Mouse (Mus musculus): ENCODE measurements around the gene Ptprm. TPM values are rescaled to one million over a fixed set of nuclear protein-coding genes. Genes with fewer than 3 reads are reported as not detected.
A peak's percentile ranks its signal among the peaks of the same experiment; 100 is the strongest.

Gene Ptprm
- polyA plus RNA-seq, 1 experiment from 2014 or later = 12.6 TPM

DNA sequence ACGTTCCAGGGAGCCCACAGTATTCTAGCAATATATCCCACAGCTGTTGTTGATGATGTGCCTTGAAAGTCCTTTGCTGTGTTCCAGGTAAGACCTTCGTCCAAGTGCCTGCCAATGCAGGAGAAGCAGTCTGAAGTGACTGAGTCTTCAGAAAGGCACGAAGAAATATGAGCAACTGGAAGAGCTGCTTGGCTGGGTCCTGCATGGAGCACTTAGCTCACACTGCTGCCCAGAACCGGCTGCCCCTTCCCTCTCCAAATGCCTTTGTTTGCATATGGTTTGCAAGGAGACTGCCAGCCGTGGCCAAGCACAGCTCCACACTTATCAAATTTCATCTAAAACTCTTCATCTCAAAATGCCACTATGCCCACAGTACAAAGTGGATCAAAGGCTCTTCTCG, 337.8 kb downstream of the Ptprm start:
- no peak overlapping the region for H3K9ac ChIP-seq (replicated peaks)
- no peaks in the 10 kb centered on the region for H3K9me3 ChIP-seq
- no peak overlapping the region for H3K4me3 ChIP-seq (replicated peaks)
- ATAC-seq (ENCODE audit: insufficient number of reproducible peaks, insufficient read depth, low FRiP score, low TSS enrichment, low read depth) = no peak
- H3K27ac ChIP-seq = no peak overlapping the region
- H3K36me3 ChIP-seq = no peaks in the 10 kb centered on the region
- no peak overlapping the region for H3K4me2 ChIP-seq
- 67% methylated on average over 6 of the region's 6 CpGs for WGBS
- H3K4me1 ChIP-seq (replicated peaks) = 0 out of 2 replicates have a peak, but pooled peaks cover 6% of the 10 kb centered on the region
- H3K27me3 ChIP-seq = no peaks in the 10 kb centered on the region

- no peak overlapping the region for H3K4me2 ChIP-seq
- ATAC-seq (ENCODE audit: insufficient number of reproducible peaks, insufficient read depth, low FRiP score, low TSS enrichment, low read depth) = no peak
- H3K4me3 ChIP-seq (replicated peaks) = no peak overlapping the region
- H3K27me3 ChIP-seq = no peaks in the 10 kb centered on the region
- no peak overlapping the region for H3K9ac ChIP-seq (replicated peaks)
- 80% methylated on average over 6 of the region's 6 CpGs for WGBS
- no peaks in the 10 kb centered on the region for H3K9me3 ChIP-seq
- H3K27ac ChIP-seq = no peak overlapping the region
- H3K4me1 ChIP-seq (replicated peaks) = no peaks in the 10 kb centered on the region
- no peaks in the 10 kb centered on the region for H3K36me3 ChIP-seq
These were observed 341.0 kb downstream of the Ptprm start for GRCm38 (mm10) chr17:67013217-67013616.

DNA sequence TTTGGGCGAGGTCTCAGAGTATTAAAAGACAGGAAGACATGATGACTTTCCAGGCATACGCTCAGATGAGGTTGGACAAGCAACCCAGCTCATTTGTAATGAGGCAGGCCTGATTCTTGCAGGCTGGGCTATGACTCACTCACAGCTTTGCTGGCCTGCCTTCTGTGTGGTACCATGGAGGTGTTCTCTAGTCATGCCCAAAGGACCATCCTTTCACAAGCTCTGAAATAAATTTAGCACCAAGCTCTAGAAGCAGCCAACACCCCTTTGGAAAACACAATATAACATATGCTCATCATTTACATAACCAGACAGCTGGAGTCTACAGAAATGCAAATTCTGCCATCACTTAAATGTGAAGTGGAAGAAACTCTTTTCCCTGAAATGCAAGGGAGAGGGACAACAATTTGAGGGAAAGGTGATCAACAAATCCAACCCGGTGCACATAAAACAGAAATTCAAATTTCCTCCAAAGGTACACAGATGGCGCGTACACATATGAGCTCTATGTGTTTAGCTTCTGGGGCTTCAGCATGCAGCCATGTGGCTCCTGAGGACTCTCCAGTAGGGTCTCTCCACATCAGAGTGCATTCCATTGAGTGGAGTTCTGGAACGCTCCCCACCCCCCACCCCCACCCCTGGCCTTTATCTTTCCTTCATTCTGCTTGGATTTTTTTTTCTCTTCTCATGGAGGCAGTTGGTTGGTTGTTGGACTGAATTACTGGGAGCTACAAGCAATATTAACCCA, 342.2 kb downstream of the Ptprm start:
- Histone ChIP-seq H3K9me3 (no peaks in the 10 kb centered on the region), H3K4me1 (replicated peaks) (no peaks in the 10 kb centered on the region), H3K4me2 (no peak overlapping the region), H3K9ac (replicated peaks) (no peak overlapping the region), H3K4me3 (replicated peaks) (no peak overlapping the region), H3K27ac (no peak overlapping the region), H3K27me3 (no peaks in the 10 kb centered on the region), H3K36me3 (no peaks in the 10 kb centered on the region)
- 87% methylated on average over 6 of the region's 6 CpGs for WGBS
- no peak for ATAC-seq (ENCODE audit: insufficient number of reproducible peaks, insufficient read depth, low FRiP score, low TSS enrichment, low read depth)

GRCm38 (mm10) chr17:67010136-67010535, 344.1 kb downstream of the Ptprm start:
- Histone ChIP-seq H3K4me3 (replicated peaks) (no peak overlapping the region), H3K36me3 (no peaks in the 10 kb centered on the region), H3K9me3 (no peaks in the 10 kb centered on the region), H3K4me2 (no peak overlapping the region), H3K27ac (no peak overlapping the region), H3K9ac (replicated peaks) (no peak overlapping the region), H3K27me3 (no peaks in the 10 kb centered on the region), H3K4me1 (replicated peaks) (no peaks in the 10 kb centered on the region)
- 74% methylated on average over 4 of the region's 4 CpGs for WGBS
- ATAC-seq (ENCODE audit: insufficient number of reproducible peaks, insufficient read depth, low FRiP score, low TSS enrichment, low read depth) = no peak

- Histone ChIP-seq H3K27ac (no peak overlapping the region), H3K9me3 (no peaks in the 10 kb centered on the region), H3K4me3 (replicated peaks) (no peak overlapping the region), H3K36me3 (no peaks in the 10 kb centered on the region), H3K4me2 (no peak overlapping the region), H3K4me1 (replicated peaks) (no peaks in the 10 kb centered on the region), H3K27me3 (no peaks in the 10 kb centered on the region), H3K9ac (replicated peaks) (no peak overlapping the region)
- 92% methylated on average over 9 of the region's 9 CpGs for WGBS
- ATAC-seq (ENCODE audit: insufficient number of reproducible peaks, insufficient read depth, low FRiP score, low TSS enrichment, low read depth) = no peak
These were observed 346.1 kb downstream of the Ptprm start for GRCm38 (mm10) chr17:67008137-67008536.

- no peaks in the 10 kb centered on the region for H3K27me3 ChIP-seq
- no peak overlapping the region for H3K9ac ChIP-seq (replicated peaks)
- WGBS = 74% methylated on average over 14 of the region's 14 CpGs
- no peak overlapping the region for H3K27ac ChIP-seq
- H3K4me2 ChIP-seq = no peak overlapping the region
- H3K9me3 ChIP-seq = no peaks in the 10 kb centered on the region
- H3K4me1 ChIP-seq (replicated peaks) = no peaks in the 10 kb centered on the region
- H3K4me3 ChIP-seq (replicated peaks) = no peak overlapping the region
- no peaks in the 10 kb centered on the region for H3K36me3 ChIP-seq
- no peak for ATAC-seq (ENCODE audit: insufficient number of reproducible peaks, insufficient read depth, low FRiP score, low TSS enrichment, low read depth)
These were observed 347.4 kb downstream of the Ptprm start for GRCm38 (mm10) chr17:67006740-67007385.

- 48% methylated on average over 2 of the region's 2 CpGs for WGBS
- no peaks in the 10 kb centered on the region for H3K27me3 ChIP-seq
- ATAC-seq (ENCODE audit: insufficient number of reproducible peaks, insufficient read depth, low FRiP score, low TSS enrichment, low read depth) = no peak
- no peak overlapping the region for H3K27ac ChIP-seq
- peaks cover 11% of the 10 kb centered on the region for H3K9me3 ChIP-seq
- H3K4me3 ChIP-seq (replicated peaks) = no peak overlapping the region
- no peak overlapping the region for H3K4me2 ChIP-seq
- no peak overlapping the region for H3K9ac ChIP-seq (replicated peaks)
- H3K4me1 ChIP-seq (replicated peaks) = peaks cover 7% of the 10 kb centered on the region; the same call in 1 of the 2 replicates
- H3K36me3 ChIP-seq = no peaks in the 10 kb centered on the region
These were observed 357.4 kb downstream of the Ptprm start for GRCm38 (mm10) chr17:66996882-66997281.

- Histone ChIP-seq H3K4me3 (replicated peaks) (no peak overlapping the region), H3K4me2 (no peak overlapping the region), H3K9ac (replicated peaks) (no peak overlapping the region), H3K9me3 (peaks cover 11% of the 10 kb centered on the region), H3K36me3 (no peaks in the 10 kb centered on the region), H3K4me1 (replicated peaks) (peaks cover 7% of the 10 kb centered on the region; the same call in 1 of the 2 replicates), H3K27ac (no peak overlapping the region), H3K27me3 (no peaks in the 10 kb centered on the region)
- ATAC-seq (ENCODE audit: insufficient number of reproducible peaks, insufficient read depth, low FRiP score, low TSS enrichment, low read depth) = no peak
- WGBS = 90% methylated on average over 6 of the region's 6 CpGs
These were observed 358.2 kb downstream of the Ptprm start for GRCm38 (mm10) chr17:66996016-66996415.

- H3K4me3 ChIP-seq (replicated peaks) = no peak overlapping the region
These were observed 362.4 kb downstream of the Ptprm start for GRCm38 (mm10) chr17:66991815-66992214.

DNA sequence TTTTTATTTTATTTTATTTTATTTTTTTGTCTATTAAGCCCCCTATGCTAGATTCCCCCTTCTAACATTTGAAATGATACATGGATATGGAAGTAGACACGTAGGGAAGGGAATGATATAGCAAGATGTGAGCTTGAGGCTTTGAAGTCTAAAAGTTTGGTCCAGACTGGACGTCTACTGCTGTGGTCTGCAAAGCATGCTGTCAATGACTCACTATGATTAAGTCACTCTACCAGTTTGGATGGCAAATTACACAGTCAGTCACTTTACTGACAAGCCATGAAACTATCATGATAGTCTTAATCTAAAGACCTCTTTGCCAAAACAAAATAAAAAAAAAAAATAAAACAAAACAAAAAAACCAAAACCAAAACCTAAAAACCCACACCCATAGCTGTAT, 363.5 kb downstream of the Ptprm start:
- Histone ChIP-seq H3K4me3 (replicated peaks) (no peak overlapping the region), H3K4me1 (replicated peaks) (peaks cover 7% of the 10 kb centered on the region; the same call in 1 of the 2 replicates), H3K9me3 (no peaks in the 10 kb centered on the region), H3K27me3 (no peaks in the 10 kb centered on the region), H3K9ac (replicated peaks) (no peak overlapping the region), H3K36me3 (no peaks in the 10 kb centered on the region), H3K4me2 (no peak overlapping the region), H3K27ac (no peak overlapping the region)
- WGBS = 62% methylated on average over 2 of the region's 2 CpGs
- ATAC-seq (ENCODE audit: insufficient number of reproducible peaks, insufficient read depth, low FRiP score, low TSS enrichment, low read depth) = no peak

More at GRCm38 (mm10) chr17:66991815-66992214, 362.4 kb downstream of the Ptprm start:
- Histone ChIP-seq H3K4me2 (no peak overlapping the region), H3K9me3 (no peaks in the 10 kb centered on the region), H3K27me3 (no peaks in the 10 kb centered on the region), H3K4me1 (replicated peaks) (peaks cover 7% of the 10 kb centered on the region; the same call in 1 of the 2 replicates), H3K27ac (no peak overlapping the region), H3K9ac (replicated peaks) (no peak overlapping the region), H3K36me3 (no peaks in the 10 kb centered on the region)
- 85% methylated on average over 4 of the region's 4 CpGs for WGBS
- ATAC-seq (ENCODE audit: insufficient number of reproducible peaks, insufficient read depth, low FRiP score, low TSS enrichment, low read depth) = peak; percentile 59; the same call in 1 of the 2 replicates

DNA sequence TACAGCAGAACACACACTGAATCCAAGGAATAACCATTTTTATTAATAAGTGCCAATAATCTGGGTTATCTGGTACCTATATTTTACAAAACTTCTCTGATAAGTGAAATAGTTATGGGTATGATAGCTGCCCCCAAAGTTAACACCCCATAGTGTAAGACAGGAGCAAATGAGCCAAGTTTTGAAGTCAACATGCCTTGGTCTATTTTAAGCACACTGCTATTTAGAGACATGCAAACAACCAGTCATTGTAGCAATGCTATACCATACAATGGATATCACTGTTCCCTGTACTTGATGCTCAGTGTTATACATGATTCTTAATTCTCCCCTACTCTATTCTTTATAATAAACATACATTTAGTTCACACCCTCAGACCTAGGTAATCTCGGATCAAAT, 366.2 kb downstream of the Ptprm start:
- no peak overlapping the region for H3K27ac ChIP-seq
- no peaks in the 10 kb centered on the region for H3K9me3 ChIP-seq
- WGBS = 88% methylated on average over 1 of the region's 1 CpGs
- H3K36me3 ChIP-seq = no peaks in the 10 kb centered on the region
- no peak for ATAC-seq (ENCODE audit: insufficient number of reproducible peaks, insufficient read depth, low FRiP score, low TSS enrichment, low read depth)
- H3K4me2 ChIP-seq = no peak overlapping the region
- no peak overlapping the region for H3K9ac ChIP-seq (replicated peaks)
- H3K4me1 ChIP-seq (replicated peaks) = no peaks in the 10 kb centered on the region
- H3K4me3 ChIP-seq (replicated peaks) = no peak overlapping the region
- H3K27me3 ChIP-seq = no peaks in the 10 kb centered on the region

Data from limb, embryonic 12.5 days (tissue).